Mouse (Mus musculus) MEL (cell line): ENCODE results near the gene Tesk1. TPM values are rescaled to one million over a fixed set of nuclear protein-coding genes. Genes with fewer than 3 reads are reported as not detected.

Experiments
- DNase-seq: peaks from one replicate; pipeline ENCODE4 v3.0.0; 2011; ENCODE audit warnings: low read depth, low spot score
- H3K27ac ChIP-seq: 2 replicates; pipeline ENCODE4 v1.5.1; 2012; ENCODE audit warnings: low read depth, mild to moderate bottlenecking, control low read depth, low read length, moderate library complexity; ENCODE audit not compliant: control insufficient read depth
- H3K27me3 ChIP-seq, 2 experiments: fragments of 150-350 bp in 1 of 2; sonication (generic) in 1 of 2; 2 replicates each; pipeline ENCODE4 v1.6.1; 2012; ENCODE audit warnings: low read length in 2 of 2, mild to moderate bottlenecking in 2 of 2, improper control_type of control experiment in 1 of 2, moderate library complexity in 1 of 2; ENCODE audit not compliant: insufficient read depth in 2 of 2, control insufficient read depth in 1 of 2
- H3K36me3 ChIP-seq, 2 experiments: 2 replicates each; pipeline ENCODE4 v1.6.1; 2012 to 2014; ENCODE audit warnings: low read length in 2 of 2, improper control_type of control experiment in 1 of 2, inconsistent platforms in 1 of 2, mild to moderate bottlenecking in 1 of 2; ENCODE audit not compliant: insufficient read depth in 2 of 2, control insufficient read depth in 1 of 2
- H3K4me1 ChIP-seq, 2 experiments: fragments of 150-350 bp in 1 of 2; sonication (generic) in 1 of 2; 2 replicates each; pipeline ENCODE4 v1.6.1; 2012; ENCODE audit warnings: low read length in 2 of 2, improper control_type of control experiment in 1 of 2, mild to moderate bottlenecking in 1 of 2; ENCODE audit not compliant: insufficient read depth in 2 of 2, control insufficient read depth in 1 of 2
- H3K4me3 ChIP-seq, 2 experiments: fragments of 150-350 bp in 1 of 2; sonication (generic) in 1 of 2; 2 replicates each; pipeline ENCODE4 v1.5.1; 2012; ENCODE audit warnings: low read depth in 2 of 2, low read length in 2 of 2, mild to moderate bottlenecking in 2 of 2, moderate library complexity in 2 of 2, control low read depth in 1 of 2, improper control_type of control experiment in 1 of 2; ENCODE audit not compliant: control insufficient read depth in 1 of 2, insufficient read depth in 1 of 2
- H3K79me2 ChIP-seq: 2 replicates; pipeline ENCODE4 v1.6.1; 2012; ENCODE audit warnings: mild to moderate bottlenecking, low read length, moderate library complexity; ENCODE audit not compliant: control insufficient read depth, poor library complexity, insufficient read depth
- H3K9ac ChIP-seq: 2 replicates; pipeline ENCODE4 v1.6.1; 2012; ENCODE audit warnings: low read depth, mild to moderate bottlenecking, control low read depth, low read length, moderate library complexity; ENCODE audit not compliant: control insufficient read depth, poor library complexity, severe bottlenecking
- H3K9me3 ChIP-seq: fragments of 150-350 bp; sonication (generic); replicated peaks from 2 replicates; pipeline ENCODE4 v1.6.1; 2012; ENCODE audit warnings: mild to moderate bottlenecking, low read length, improper control_type of control experiment, moderate library complexity; ENCODE audit not compliant: insufficient read depth
- ETS1 ChIP-seq: IDR thresholded peaks from 2 replicates; pipeline ENCODE4 v1.6.1; 2012; ENCODE audit warnings: low read depth, mild to moderate bottlenecking, inconsistent platforms, low read length, improper control_type of control experiment, moderate library complexity
- GABPA ChIP-seq: IDR thresholded peaks from 2 replicates; pipeline ENCODE4 v1.6.1; 2012; ENCODE audit warnings: low read depth, mild to moderate bottlenecking, inconsistent platforms, low read length, improper control_type of control experiment, moderate library complexity
- JUND ChIP-seq: IDR thresholded peaks from 2 replicates; pipeline ENCODE4 v1.6.1; 2011; ENCODE audit warnings: low read depth, mild to moderate bottlenecking, improper control_type of control experiment, low read length
- KAT2A ChIP-seq: conservative IDR thresholded peaks from 2 replicates; pipeline ENCODE4 v1.6.1; 2012; ENCODE audit warnings: low read depth, low read length, improper control_type of control experiment, inconsistent platforms
- MAZ ChIP-seq: IDR thresholded peaks from 2 replicates; pipeline ENCODE4 v1.6.1; 2012; ENCODE audit warnings: low read depth, mild to moderate bottlenecking, inconsistent platforms, low read length, improper control_type of control experiment
- MXI1 ChIP-seq: IDR thresholded peaks from 2 replicates; pipeline ENCODE4 v1.6.1; 2011; ENCODE audit warnings: mild to moderate bottlenecking, low read depth, low read length, improper control_type of control experiment
- NELFE ChIP-seq: IDR thresholded peaks from 2 replicates; pipeline ENCODE4 v1.6.1; 2011; ENCODE audit warnings: low read depth, low read length, improper control_type of control experiment
- NRF1 ChIP-seq: IDR thresholded peaks from 2 replicates; pipeline ENCODE4 v1.6.1; 2014; ENCODE audit warnings: low read depth, mild to moderate bottlenecking, inconsistent platforms, low read length, improper control_type of control experiment, moderate library complexity; ENCODE audit not compliant: poor library complexity, insufficient read depth, severe bottlenecking
- RCOR1 ChIP-seq: IDR thresholded peaks from 2 replicates; pipeline ENCODE4 v1.6.1; 2012; ENCODE audit warnings: low read depth, mild to moderate bottlenecking, inconsistent platforms, low read length, improper control_type of control experiment
- SMC3 ChIP-seq: IDR thresholded peaks from 2 replicates; pipeline ENCODE4 v1.6.1; 2011; ENCODE audit warnings: low read depth, low read length, improper control_type of control experiment
- TBP ChIP-seq: IDR thresholded peaks from 2 replicates; pipeline ENCODE4 v1.8.0; 2011; ENCODE audit warnings: low read depth, low read length, improper control_type of control experiment
- TCF12 ChIP-seq: IDR thresholded peaks from 2 replicates; pipeline ENCODE4 v1.6.1; 2014; ENCODE audit warnings: low read depth, mild to moderate bottlenecking, inconsistent platforms, low read length, improper control_type of control experiment, moderate library complexity
- USF2 ChIP-seq, 2 experiments: IDR thresholded peaks; 2 replicates each; pipeline ENCODE4 v1.6.1; 2011 to 2012; ENCODE audit warnings: improper control_type of control experiment in 2 of 2, low read length in 2 of 2, borderline replicate concordance in 1 of 2, inconsistent platforms in 1 of 2, low read depth in 1 of 2, mild to moderate bottlenecking in 1 of 2; ENCODE audit not compliant: insufficient read depth in 1 of 2
- ZC3H11A ChIP-seq: IDR thresholded peaks from 2 replicates; pipeline ENCODE4 v1.6.1; 2012; ENCODE audit warnings: low read depth, mild to moderate bottlenecking, inconsistent platforms, low read length, improper control_type of control experiment
- ZKSCAN1 ChIP-seq: IDR thresholded peaks from 2 replicates; pipeline ENCODE4 v1.6.1; 2012; ENCODE audit warnings: low read depth, mild to moderate bottlenecking, inconsistent platforms, low read length, improper control_type of control experiment, moderate library complexity
- polyA plus RNA-seq, 2 experiments: library from polyadenylated mRNA; stranded (reverse) in 1 of 2; unstranded in 1 of 2; fragments of >175 nt in 1 of 2; fragments of >200 nt in 1 of 2; gene quantifications; 2 replicates each; pipeline versions ENCODE4 v1.2.1 to v1.2.4; 2012; ENCODE audit warnings: low replicate concordance in 2 of 2, low read depth in 1 of 2; ENCODE audit not compliant: insufficient read length in 2 of 2, insufficient read depth in 1 of 2, missing spikeins in 1 of 2
- total RNA-seq: library from RNA; depleted of rRNA; stranded (reverse); fragments of 300-350 nt; gene quantifications from 2 replicates; pipeline ENCODE4 v1.2.3, GENCODE M21; 2012

The Tesk1 gene
- total and polyA plus RNA-seq, 3 experiments: 9.1 to 24.6 TPM; not detected in 1

GRCm38 (mm10) chr4:43442456-43443361 is 970 bp downstream of the Tesk1 start (continued):
- TF ChIP-seq GABPA (no peak), TBP (no peak), NRF1 (no peak), ZKSCAN1 (no peak), ZC3H11A (no peak), KAT2A (no peak), NELFE (peak; percentile 22; the same call in 1 of the 2 replicates), JUND (no peak), TCF12 (peak; percentile 25; the same call in 1 of the 2 replicates), USF2 (IDR thresholded peaks at IDR 0.05; ENCODE audit: borderline replicate concordance in 1 of 2, insufficient read depth in 1 of 2, low read depth in 1 of 2, low read length in 2 of 2) (no peak), SMC3 (no peak)
- TF ChIP-seq, all 39 proteins: peak for 6

GRCm38 (mm10) chr4:43443511-43443910 is 1.8 kb downstream of the Tesk1 start:
- H3K27me3 ChIP-seq: no peaks in the 10 kb centered on the region
- H3K4me1 ChIP-seq: peaks cover 0 to 1% of the 10 kb centered on the region in 2 experiments; a peak in 2 of 4 replicates
- H3K36me3 ChIP-seq: no peaks in the 10 kb centered on the region
- no peaks in the 10 kb centered on the region for H3K9me3 ChIP-seq
- H3K79me2 ChIP-seq: peaks cover 3% of the 10 kb centered on the region; the same call in 1 of the 2 replicates
- peak overlapping the region; percentile 87 for H3K9ac ChIP-seq
- H3K27ac ChIP-seq: no peak overlapping the region
- TF ChIP-seq NRF1: peak; percentile 32; the same call in 1 of the 2 replicates
- TF ChIP-seq TBP: no peak
- TF ChIP-seq, all 39 proteins: peak for 1
- DNase-seq: peak; percentile 51
- peak overlapping the region; percentile 78 to 97 for H3K4me3 ChIP-seq

- no peak overlapping the region for H3K9ac ChIP-seq
- H3K27me3 ChIP-seq: no peaks in the 10 kb centered on the region
- H3K4me1 ChIP-seq: peaks cover 0 to 1% of the 10 kb centered on the region in 2 experiments; a peak in 2 of 4 replicates
- DNase-seq: no peak
- no peaks in the 10 kb centered on the region for H3K36me3 ChIP-seq
- H3K9me3 ChIP-seq: no peaks in the 10 kb centered on the region
- TF ChIP-seq SMC3: no peak
- no peak for TF ChIP-seq USF2 (IDR thresholded peaks at IDR 0.05; ENCODE audit: borderline replicate concordance in 1 of 2, insufficient read depth in 1 of 2, low read depth in 1 of 2, low read length in 2 of 2)
- TF ChIP-seq RCOR1: no peak
- no peak for TF ChIP-seq MAZ
- TF ChIP-seq MXI1: no peak
- no peak for TF ChIP-seq ETS1
- TF ChIP-seq NELFE: no peak
- no peak overlapping the region for H3K4me3 ChIP-seq
- peaks cover 3% of the 10 kb centered on the region; the same call in 1 of the 2 replicates for H3K79me2 ChIP-seq
- H3K27ac ChIP-seq: no peak overlapping the region
Observed at GRCm38 (mm10) chr4:43447251-43447650, 5.5 kb downstream of the Tesk1 start.
